Mouse (Mus musculus) megakaryocyte, embryonic 14.5 days (primary cell): ENCODE data around the gene Tmem121b.

Source experiments
- FLI1 ChIP-seq: IDR thresholded peaks from 2 replicates; pipeline ENCODE4 v1.6.1; 2012; ENCODE audit warnings: low read length, inconsistent platforms, mixed read lengths
- GATA1 ChIP-seq: IDR thresholded peaks from 3 replicates; pipeline ENCODE4 v1.6.1; 2012; ENCODE audit warnings: mixed read lengths, low read length, inconsistent platforms, borderline replicate concordance

- TF ChIP-seq GATA1: no peak
- TF ChIP-seq FLI1: no peak
Observed at GRCm38 (mm10) chr6:120443363-120444355, 49.9 kb downstream of the Tmem121b start.
